Comparison of ENCODE assay signal across 8 mouse cellular contexts in genomic region chr12:3807548-3808395, GRCm38 (mm10). TPM values are rescaled to one million over a fixed set of nuclear protein-coding genes. Genes with fewer than 3 reads are reported as not detected.
DNase-seq lines count a peak whose midpoint lies in the region; ATAC-seq and TF ChIP-seq lines count a peak whose summit lies in the region.

No protein-coding gene starts in this region.

- H3K27ac ChIP-seq in gastrocnemius, adult 2 months: peak overlapping the region; percentile 96
- H3K27ac ChIP-seq in limb, embryonic 14.5 days (replicated peaks; ENCODE audit: low read depth, low read length): peak overlapping the region; percentile 95
- H3K27ac ChIP-seq in midbrain, embryonic 16.5 days (ENCODE audit: low read length): peak overlapping the region; percentile 92
- peak overlapping the region; percentile 97 for H3K27ac ChIP-seq in stomach, embryonic 14.5 days (ENCODE audit: low read length)

- peak overlapping the region; percentile 71 for H3K4me2 ChIP-seq in limb, embryonic 14.5 days (replicated peaks; ENCODE audit: low read depth, low read length, severe bottlenecking)
- peak overlapping the region; percentile 80 for H3K4me2 ChIP-seq in midbrain, embryonic 16.5 days (ENCODE audit: low read length)
- H3K4me2 ChIP-seq in stomach, embryonic 14.5 days (replicated peaks; ENCODE audit: low read depth, low read length): peak overlapping the region; percentile 84

- H3K9ac ChIP-seq in limb, embryonic 14.5 days (ENCODE audit: low read depth, low read length, severe bottlenecking): peak overlapping the region; percentile 96
- peak overlapping the region; percentile 91 for H3K9ac ChIP-seq in midbrain, embryonic 16.5 days (ENCODE audit: low read depth, low read length)
- peak overlapping the region; percentile 93 for H3K9ac ChIP-seq in stomach, embryonic 14.5 days (replicated peaks; ENCODE audit: low read depth, low read length)

- no peaks in the 10 kb centered on the region for H3K9me3 ChIP-seq in limb, embryonic 14.5 days (ENCODE audit: control insufficient read depth, low read length)
- H3K9me3 ChIP-seq in midbrain, embryonic 16.5 days (replicated peaks; ENCODE audit: control insufficient read depth, low read length, poor library complexity, severe bottlenecking): no peaks in the 10 kb centered on the region
- H3K9me3 ChIP-seq in stomach, embryonic 14.5 days (ENCODE audit: control insufficient read depth, low read depth, low read length): no peaks in the 10 kb centered on the region

- H3K27me3 ChIP-seq in limb, embryonic 14.5 days (ENCODE audit: control insufficient read depth, insufficient read depth, low read length): no peaks in the 10 kb centered on the region
- H3K27me3 ChIP-seq in midbrain, embryonic 16.5 days (ENCODE audit: control insufficient read depth, insufficient read depth, low read depth, low read length): no peaks in the 10 kb centered on the region
- no peaks in the 10 kb centered on the region for H3K27me3 ChIP-seq in stomach, embryonic 14.5 days (ENCODE audit: control insufficient read depth, insufficient read depth, low read length)

- no peak for ATAC-seq in cerebellum, adult (ENCODE audit: insufficient number of reproducible peaks, low FRiP score, low TSS enrichment)
- peak; percentile 61 for ATAC-seq in limb, embryonic 14.5 days (ENCODE audit: low FRiP score, low read depth)
- ATAC-seq in midbrain, embryonic 16.5 days: peak; percentile 36
- peak; percentile 46 for ATAC-seq in stomach, embryonic 14.5 days (ENCODE audit: insufficient number of reproducible peaks, insufficient read depth, low FRiP score, low read depth)

- peaks cover 39% of the 10 kb centered on the region for H3K4me1 ChIP-seq in limb, embryonic 14.5 days (ENCODE audit: control insufficient read depth, insufficient read depth, low read length)
- H3K4me1 ChIP-seq in midbrain, embryonic 16.5 days (ENCODE audit: control insufficient read depth, insufficient read depth, low read length): peaks cover 42% of the 10 kb centered on the region
- H3K4me1 ChIP-seq in stomach, embryonic 14.5 days (ENCODE audit: control insufficient read depth, insufficient read depth, low read length): peaks cover 48% of the 10 kb centered on the region

- DNase-seq in cerebellum, adult 11 months: peak; percentile 69
- peak; percentile 55 to 76 for DNase-seq in cerebellum, adult 18-20 months
- DNase-seq in gastrocnemius, adult 2 months: peak; percentile 84
- DNase-seq in induced T-regulatory cell, adult 2 months (ENCODE audit: low read depth): peak; percentile 61
- peak; percentile 67 for DNase-seq in limb, embryonic 14.5 days (ENCODE audit: low spot score)

- H3K4me3 ChIP-seq in gastrocnemius, adult 2 months: peak overlapping the region; percentile 94
- H3K4me3 ChIP-seq in limb, embryonic 14.5 days (replicated peaks; ENCODE audit: low read length): peak overlapping the region; percentile 64
- peak overlapping the region; percentile 87 for H3K4me3 ChIP-seq in midbrain, embryonic 16.5 days (ENCODE audit: low read depth, low read length)
- peak overlapping the region; percentile 81 for H3K4me3 ChIP-seq in stomach, embryonic 14.5 days (ENCODE audit: low read depth, low read length)

- intact Hi-C loops in gastrocnemius, adult 2 months (cut with DNase I): loop anchor here (2.0 to 5.0 kb wide), 2 partner anchors 49 to 110 kb away; no protein-coding TSS in a partner anchor

- TF ChIP-seq POLR2A in limb, embryonic 14.5 days (IDR thresholded peaks at IDR 0.05; ENCODE audit: borderline replicate concordance, extremely low read depth, insufficient read depth, insufficient read length): no peak

- H3K36me3 ChIP-seq in limb, embryonic 14.5 days (ENCODE audit: control insufficient read depth, insufficient read depth, low read length): peaks cover 2% of the 10 kb centered on the region; the same call in 1 of the 2 replicates
- H3K36me3 ChIP-seq in midbrain, embryonic 16.5 days (ENCODE audit: control insufficient read depth, insufficient read depth, low read length): no peaks in the 10 kb centered on the region
- no peaks in the 10 kb centered on the region for H3K36me3 ChIP-seq in stomach, embryonic 14.5 days (ENCODE audit: control insufficient read depth, insufficient read depth, low read length)

- WGBS in limb, embryonic 14.5 days: 1% methylated on average over 21 of the region's 105 CpGs
- 1% methylated on average over 40 of the region's 105 CpGs for WGBS in midbrain, embryonic 16.5 days
- WGBS in stomach, embryonic 14.5 days: under 1% methylated on average over 60 of the region's 105 CpGs

- no peak; the same call in 1 of the 2 replicates for TF ChIP-seq CTCF in gastrocnemius, adult 2 months (IDR thresholded peaks at IDR 0.05)

RNA-seq across cellular contexts. Expression of gene Dnmt3a, which starts 2.0 kb away (rescaled TPM):
- 10 to 100 TPM; 57.5 to 97.5 TPM for total RNA-seq in gastrocnemius, adult 2 months (2021)
- 48.7 and 53.1 TPM in 2 replicates for polyA plus RNA-seq in limb, embryonic 14.5 days (2012; rRNA removed)
- 74.5 and 84.4 TPM in 2 replicates for polyA plus RNA-seq in limb, embryonic 14.5 days (2014; fragmentation: Nextera tagmentation; extraction: Ambion mirVana)
- 112 and 125 TPM in 2 replicates for polyA plus RNA-seq in midbrain, embryonic 16.5 days (2015; fragmentation: Nextera tagmentation; extraction: Ambion mirVana)
- 77.9 and 83.1 TPM in 2 replicates for polyA plus RNA-seq in stomach, embryonic 14.5 days (2014; fragmentation: Nextera tagmentation; extraction: Ambion mirVana)
